Mouse (Mus musculus) liver, embryonic 14.5 days (tissue): Measurements from ENCODE around the gene Tnrc6c. TPM values are rescaled to one million over a fixed set of nuclear protein-coding genes. Genes with fewer than 3 reads are reported as not detected.

Experiments used
- ATAC-seq: fragments of 200-750 bp; cut with Nextera tagmentation; 2 replicates; pipeline ENCODE4 v1.8.0; 2017; ENCODE audit warnings: moderate number of reproducible peaks, mild to moderate bottlenecking, moderate library complexity; ENCODE audit not compliant: insufficient read depth
- DNase-seq, 3 experiments: peaks; one replicate each; pipeline ENCODE4 v3.0.0-alpha.2; 2012 to 2013; ENCODE audit warnings: low read depth in 3 of 3, low spot score in 3 of 3
- H3K27ac ChIP-seq: fragments of 300-500 bp; sonication (generic); 2 replicates; pipeline ENCODE4 v1.5.1; 2014; ENCODE audit warnings: moderate library complexity, mild to moderate bottlenecking, control low read depth, inconsistent platforms
- H3K27me3 ChIP-seq: fragments of 300-500 bp; sonication (generic); 2 replicates; pipeline ENCODE4 v1.6.1; 2014; ENCODE audit warnings: mild to moderate bottlenecking, low read length, moderate library complexity; ENCODE audit not compliant: control insufficient read depth, insufficient read depth
- H3K36me3 ChIP-seq: fragments of 300-500 bp; sonication (generic); replicated peaks from 2 replicates; pipeline ENCODE4 v1.6.1; 2014; ENCODE audit warnings: low read depth; ENCODE audit not compliant: control insufficient read depth, insufficient read depth
- H3K4me1 ChIP-seq, 2 experiments: fragments of 200-500 bp in 1 of 2; fragments of 300-500 bp in 1 of 2; sonication (generic) in 1 of 2; replicated peaks; 2 replicates each; pipeline ENCODE4 v1.6.1; 2012 to 2014; ENCODE audit warnings: antibody characterized with exemption in 1 of 2, inconsistent platforms in 1 of 2, low read length in 1 of 2; ENCODE audit not compliant: control insufficient read depth in 2 of 2, insufficient read depth in 2 of 2
- H3K4me2 ChIP-seq: fragments of 300-500 bp; sonication (generic); 2 replicates; pipeline ENCODE4 v1.6.1; 2014; ENCODE audit warnings: low read depth, mild to moderate bottlenecking, control low read depth, moderate library complexity
- H3K4me3 ChIP-seq, 2 experiments: fragments of 200-500 bp in 1 of 2; fragments of 300-500 bp in 1 of 2; sonication (generic) in 1 of 2; 2 replicates each; pipeline ENCODE4 v1.5.1; 2012 to 2014; ENCODE audit warnings: low read depth in 2 of 2, low read length in 2 of 2, mild to moderate bottlenecking in 2 of 2, control low read depth in 1 of 2, inconsistent platforms in 1 of 2, moderate library complexity in 1 of 2; ENCODE audit not compliant: insufficient read depth in 1 of 2
- H3K9ac ChIP-seq: fragments of 300-500 bp; sonication (generic); replicated peaks from 2 replicates; pipeline ENCODE4 v1.6.1; 2014; ENCODE audit warnings: mild to moderate bottlenecking, control low read depth, moderate library complexity
- H3K9me3 ChIP-seq: fragments of 300-500 bp; sonication (generic); 2 replicates; pipeline ENCODE4 v1.6.1; 2016; ENCODE audit warnings: low read length, mixed read lengths; ENCODE audit not compliant: control insufficient read depth
- CTCF ChIP-seq: IDR thresholded peaks from 2 replicates; pipeline ENCODE4 v1.5.1; 2016; ENCODE audit warnings: antibody characterized with exemption, low read depth, control low read depth
- EP300 ChIP-seq: IDR thresholded peaks from 2 replicates; pipeline ENCODE4 v1.6.1; 2016; ENCODE audit warnings: antibody characterized with exemption, low read depth
- WGBS: fragments of 180-500 bp; shearing (Covaris S2); extraction: QIAGEN DNeasy Blood & Tissue Kit; methylation state at CpG from one replicate; pipeline ENCODE4 v1.1.7; 2014; ENCODE audit not compliant: insufficient replicate concordance; 5-methylcytosine and 5-hydroxymethylcytosine counted together
- polyA plus RNA-seq, 2 experiments: library from polyadenylated mRNA; depleted of rRNA in 1 of 2; stranded (reverse) in 1 of 2; unstranded in 1 of 2; fragments of >200 nt; fragmentation: Nextera tagmentation in 1 of 2; extraction: Ambion mirVana in 1 of 2; gene quantifications; 2 replicates each; pipeline versions ENCODE4 v1.2.1 to v1.2.3; 2012 to 2014

The Tnrc6c gene
- polyA plus RNA-seq, 2 experiments, result 2.4 to 3.7 TPM

DNA sequence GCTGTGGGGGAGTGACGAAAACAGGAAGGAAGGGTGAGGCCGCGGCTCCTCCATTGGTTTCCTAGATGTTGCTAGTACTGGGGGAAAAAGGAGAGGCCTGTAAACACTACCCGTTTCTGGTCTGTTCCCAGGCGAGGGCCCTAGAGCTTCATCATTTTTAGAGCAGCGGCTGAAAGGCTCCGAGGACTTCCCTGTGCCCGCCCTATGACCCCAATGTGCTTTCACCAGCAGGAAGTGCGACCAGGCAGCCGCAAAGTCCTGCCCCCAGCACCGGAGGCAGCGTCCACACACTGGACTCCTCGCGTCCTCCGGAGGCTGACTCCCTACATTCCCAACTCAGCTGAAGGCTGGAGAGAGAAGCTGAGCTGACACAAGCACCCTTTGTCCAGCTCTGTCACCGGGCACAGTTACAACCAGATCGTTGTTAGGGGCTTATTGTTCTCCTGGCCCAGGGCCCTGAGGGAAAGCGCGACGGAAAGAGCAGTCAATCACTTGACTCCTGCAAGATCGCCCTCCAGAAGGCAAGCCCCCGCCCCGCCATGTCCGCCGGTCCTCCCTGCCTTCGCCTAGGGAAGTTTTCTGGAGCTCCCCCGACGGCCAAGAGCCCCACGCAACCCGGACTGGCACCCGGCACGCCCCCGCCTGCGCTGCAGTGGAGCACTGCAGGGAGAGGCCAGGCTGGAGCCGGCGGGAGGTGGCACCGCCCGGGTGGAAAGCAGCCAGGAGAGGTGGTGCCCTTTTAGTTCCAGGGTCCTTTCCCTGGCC is 125.5 kb downstream of the Tnrc6c start:
- WGBS, result under 1% methylated on average over 38 of the region's 38 CpGs
- TF ChIP-seq CTCF, result peak; percentile 13; the same call in 1 of the 2 replicates
- TF ChIP-seq EP300, result no peak
- peak overlapping the region; percentile 75 to 81 for H3K4me3 ChIP-seq
- H3K4me2 ChIP-seq, result peak overlapping the region; percentile 98
- peak overlapping the region; percentile 100 for H3K27ac ChIP-seq
- H3K9ac ChIP-seq, result peak overlapping the region; percentile 99
- H3K36me3 ChIP-seq, result peaks cover 52% of the 10 kb centered on the region
- DNase-seq (peak in 1 of 3 experiments; percentile 49), ATAC-seq (peak; percentile 32)
- H3K4me1 ChIP-seq, result peaks cover 18 to 23% of the 10 kb centered on the region in 2 experiments
- H3K9me3 ChIP-seq, result no peaks in the 10 kb centered on the region
- no peaks in the 10 kb centered on the region for H3K27me3 ChIP-seq

- peaks cover 18 to 23% of the 10 kb centered on the region in 2 experiments for H3K4me1 ChIP-seq
Observed at GRCm38 (mm10) chr11:117780199-117780515, 126.1 kb downstream of the Tnrc6c start.

DNA sequence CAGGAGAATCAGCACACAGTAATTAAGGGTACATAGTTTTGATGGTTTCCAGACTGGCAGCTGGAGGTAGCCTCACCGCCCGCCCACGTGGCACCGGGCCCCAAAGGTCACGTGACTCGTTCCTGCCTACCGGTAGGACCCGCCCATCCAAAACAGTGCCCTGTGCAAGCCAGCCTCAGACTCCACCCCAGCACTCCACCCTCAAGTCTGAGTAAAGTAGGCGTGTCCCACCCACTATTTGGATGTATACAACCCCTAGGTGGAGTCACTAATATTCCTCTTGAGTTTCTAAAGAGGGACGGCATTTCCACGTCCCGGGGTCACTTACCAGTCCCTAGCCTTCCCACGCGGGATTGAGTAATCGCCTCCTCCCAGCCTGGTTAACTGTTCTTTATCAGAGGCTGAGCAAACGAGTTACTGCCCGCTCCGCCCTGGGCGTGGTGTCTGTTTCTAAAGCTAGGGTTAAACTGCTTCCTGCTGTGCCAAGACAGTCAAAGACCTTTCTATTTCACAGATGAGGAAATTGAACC is 126.6 kb downstream of the Tnrc6c start:
- TF ChIP-seq CTCF, result peak; percentile 33
- peak; percentile 89 for TF ChIP-seq EP300
- Histone ChIP-seq H3K4me2 (peak overlapping the region; percentile 98), H3K36me3 (peaks cover 50% of the 10 kb centered on the region), H3K9ac (peak overlapping the region; percentile 99), H3K27me3 (no peaks in the 10 kb centered on the region), H3K9me3 (no peaks in the 10 kb centered on the region), H3K27ac (peak overlapping the region; percentile 100), H3K4me3 (peak overlapping the region; percentile 75 to 81), H3K4me1 (peaks cover 18 to 23% of the 10 kb centered on the region in 2 experiments)
- WGBS, result under 1% methylated on average over 19 of the region's 19 CpGs
- DNase-seq (peak; percentile 94 to 97 (median 94)), ATAC-seq (peak; percentile 76)

More at GRCm38 (mm10) chr11:117780199-117780515, 126.1 kb downstream of the Tnrc6c start:
- Histone ChIP-seq H3K9ac (peak overlapping the region; percentile 99), H3K27ac (peak overlapping the region; percentile 100), H3K4me2 (peak overlapping the region; percentile 98), H3K4me3 (peak overlapping the region; percentile 75 to 81), H3K9me3 (no peaks in the 10 kb centered on the region), H3K36me3 (peaks cover 50% of the 10 kb centered on the region), H3K27me3 (no peaks in the 10 kb centered on the region)
- TF ChIP-seq CTCF (no peak), EP300 (no peak)
- peak; percentile 3 for ATAC-seq
- WGBS, result 0% methylated on average over 17 of the region's 17 CpGs
- DNase-seq, result no peak

DNA sequence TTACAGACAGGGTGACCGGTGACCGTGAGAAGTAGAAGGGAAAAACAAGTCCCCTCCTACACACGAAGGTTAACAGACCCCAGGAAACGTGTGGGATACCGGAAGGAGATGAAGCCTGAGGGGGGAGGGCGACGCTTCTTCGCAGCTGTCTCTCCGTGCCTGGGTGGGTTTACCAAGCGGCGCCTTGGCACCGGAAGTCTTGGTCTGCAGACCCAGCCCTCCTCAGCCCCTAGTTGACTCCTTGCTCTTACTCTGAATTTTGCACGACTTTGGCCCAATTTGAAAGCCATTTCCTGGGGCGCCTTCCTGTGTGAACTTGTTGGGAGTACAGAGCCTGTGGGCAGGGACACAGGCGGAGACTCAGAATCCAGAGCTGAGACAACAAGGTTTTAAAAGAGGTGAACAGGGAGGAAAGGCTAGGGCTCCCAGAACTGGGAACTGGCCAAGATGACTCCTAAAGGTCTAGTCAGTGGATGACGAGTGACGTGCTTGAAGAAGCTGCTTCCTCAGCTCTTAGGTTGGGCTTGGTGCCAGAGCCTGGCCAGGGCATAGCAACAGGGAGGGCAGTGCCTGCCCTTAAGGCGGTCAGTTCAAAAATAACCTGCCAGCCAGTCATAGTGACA is 127.2 kb downstream of the Tnrc6c start:
- peaks cover 18 to 23% of the 10 kb centered on the region in 2 experiments for H3K4me1 ChIP-seq
- TF ChIP-seq CTCF (0 out of 2 replicates have a peak, but pooled peaks have one; percentile 1), EP300 (no peak)
- ATAC-seq, result peak; percentile 8
- H3K4me2 ChIP-seq, result peak overlapping the region; percentile 98
- WGBS, result 3% methylated on average over 18 of the region's 18 CpGs
- peaks cover 50% of the 10 kb centered on the region for H3K36me3 ChIP-seq
- DNase-seq, result peak in 1 of 3 experiments; percentile 52
- no peaks in the 10 kb centered on the region for H3K27me3 ChIP-seq
- peak overlapping the region; percentile 100 for H3K27ac ChIP-seq
- H3K9ac ChIP-seq, result peak overlapping the region; percentile 99
- H3K9me3 ChIP-seq, result no peaks in the 10 kb centered on the region
- H3K4me3 ChIP-seq, result peak overlapping the region; percentile 75 to 81
